Mouse (Mus musculus): Measurements from ENCODE around the gene Ebpl. TPM values are rescaled to one million over a fixed set of nuclear protein-coding genes. Genes with fewer than 3 reads are reported as not detected.

Ebpl gene
- 1 to 10 TPM; 4.3 to 4.6 TPM for total RNA-seq (2023)

DNA sequence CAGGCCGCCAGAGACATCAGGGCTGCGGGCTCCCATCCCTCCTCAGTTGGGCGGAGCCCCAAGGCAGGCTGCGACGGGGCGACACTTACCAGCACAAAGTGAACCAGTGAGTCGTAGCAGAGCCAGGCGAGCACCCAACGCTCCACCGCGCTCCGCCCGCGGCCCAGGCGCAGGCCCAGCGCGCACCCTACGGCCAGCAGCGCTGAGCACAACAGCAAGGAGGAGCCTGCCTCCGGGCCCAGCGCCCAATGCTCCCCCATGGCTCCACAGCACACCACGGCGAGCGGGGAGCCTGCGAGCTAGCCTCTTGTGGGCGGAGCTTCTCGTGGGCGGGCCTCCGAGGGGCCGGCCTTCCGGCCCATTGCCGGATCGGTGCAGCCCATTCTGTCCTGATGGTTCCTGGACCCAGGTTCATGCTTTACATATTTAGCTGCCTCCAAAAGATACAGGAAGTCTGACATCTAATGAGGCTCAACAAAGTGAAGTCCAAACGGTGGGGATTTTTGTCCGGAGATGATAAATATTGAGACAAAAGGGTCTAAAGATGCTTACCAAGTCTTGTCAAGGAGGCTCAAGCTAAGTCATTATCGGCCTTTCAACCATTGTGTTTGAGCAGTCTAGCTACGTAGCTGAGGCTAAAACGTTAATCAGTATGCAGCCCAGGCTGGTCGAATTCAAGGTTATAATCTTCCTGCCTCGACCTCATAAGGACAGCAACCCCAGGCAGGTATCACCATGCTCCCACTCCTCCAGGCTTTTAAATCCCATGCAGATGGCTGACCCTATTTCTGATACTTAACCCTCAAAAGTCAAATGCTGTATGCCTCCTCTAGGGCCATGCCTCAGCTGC lies at the start of gene Ebpl:
Ebpl (minus strand) TSS at position 309 of the 850 bp plus-strand sequence.

GRCm38 (mm10) chr14:61309593-61309992 lies 50.6 kb downstream of the Ebpl start, which contains the start of gene Arl11:
Arl11 (plus strand) TSS chr14:61309753.

Other genes starting within 250 kb of the Ebpl start
- 10 to 100 TPM; 22.8 to 24.1 TPM for gene Sacs, start 222.0 kb downstream of the Ebpl start, total RNA-seq (2023)
- gene Sgcg, start 101.9 kb downstream of the Ebpl start, total RNA-seq (2023), result not detected
- gene Arl11, start 50.7 kb downstream of the Ebpl start, total RNA-seq (2023), result 1 to 10 TPM; 1.0 TPM
- gene Kpna3, start 79.4 kb upstream of the Ebpl start, total RNA-seq (2023), result 10 to 100 TPM; 31.2 to 31.6 TPM
- gene Spryd7, start 196.4 kb upstream of the Ebpl start, total RNA-seq (2023), result 1 to 10 TPM; 7.6 to 8.4 TPM
- gene Trim13, start 237.8 kb upstream of the Ebpl start, total RNA-seq (2023), result 1 to 10 TPM; 5.3 to 6.7 TPM
- gene Kcnrg, start 247.0 kb upstream of the Ebpl start, total RNA-seq (2023), result under 1 TPM; 0.42 to 0.49 TPM